In the genomic region with DNA sequence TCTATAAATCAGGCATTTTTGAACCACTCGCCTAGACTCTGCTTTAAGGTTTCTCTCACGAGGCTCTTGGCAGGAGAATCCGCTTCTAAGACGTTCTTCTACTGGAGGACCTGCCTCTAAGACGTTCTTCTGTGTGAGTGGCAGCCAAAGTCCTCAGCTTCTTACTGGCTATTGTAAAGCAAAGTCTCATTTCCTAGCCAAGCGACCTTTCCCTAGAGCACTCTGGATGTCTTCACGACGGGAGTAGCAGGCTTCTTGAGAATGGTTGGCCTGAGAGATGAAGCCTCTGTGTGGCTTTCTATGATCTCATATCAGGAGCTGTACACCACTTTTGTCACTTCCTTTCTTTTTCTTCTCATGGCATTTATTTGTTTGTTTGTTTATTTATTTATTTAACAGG, we compare ENCODE assay signal across 25 mouse cellular contexts. TPM values are rescaled to one million over a fixed set of nuclear protein-coding genes. Genes with fewer than 3 reads are reported as not detected.
DNase-seq lines count a peak whose midpoint lies in the region; ATAC-seq and TF ChIP-seq lines count a peak whose summit lies in the region.
"Had no signal": no experiment of that assay in that cellular context is flagged by ENCODE, and none has a peak within 500 bp of the region (broad histone marks: within the 10 kb centered on the region; RNA-seq: fewer than 3 reads in every experiment).

No protein-coding gene starts in this region.

- TF ChIP-seq EP300 in liver, postnatal 0 days (IDR thresholded peaks at IDR 0.05; ENCODE audit: low read depth), result no peak

- H3K27ac ChIP-seq in heart, embryonic 10.5 days, result no peak overlapping the region
- H3K27ac ChIP-seq in liver, postnatal 0 days (ENCODE audit: low read depth), result 0 out of 2 replicates have a peak overlapping the region, but pooled peaks have one; percentile 53
- H3K27ac ChIP-seq: embryonic facial prominence, embryonic 10.5 days; embryonic facial prominence, embryonic 12.5 days; forebrain, embryonic 13.5 days; forebrain, embryonic 15.5 days had no signal

- TF ChIP-seq CTCF in liver, postnatal 0 days (IDR thresholded peaks at IDR 0.05; ENCODE audit: low read depth), result no peak

- no peak for ATAC-seq in liver, postnatal 0 days
- no peak for ATAC-seq in monocyte, adult 5-6 weeks (replicated peaks; ENCODE audit: insufficient number of reproducible peaks, low FRiP score, low TSS enrichment, poor library complexity, severe bottlenecking)
- ATAC-seq: CD4-positive, CD25-positive, alpha-beta regulatory T cell, adult 4 months; forebrain, embryonic 13.5 days; forebrain, embryonic 15.5 days; forebrain, postnatal 0 days had no signal

- no peaks in the 10 kb centered on the region for H3K4me1 ChIP-seq in heart, embryonic 10.5 days
- H3K4me1 ChIP-seq in liver, postnatal 0 days (ENCODE audit: insufficient read depth), result peaks cover 8% of the 10 kb centered on the region; the same call in 1 of the 2 replicates
- H3K4me1 ChIP-seq: embryonic facial prominence, embryonic 10.5 days; embryonic facial prominence, embryonic 12.5 days; forebrain, embryonic 13.5 days; forebrain, embryonic 15.5 days had no signal

- H3K9ac ChIP-seq in liver, postnatal 0 days (replicated peaks), result no peak overlapping the region
- H3K9ac ChIP-seq: embryonic facial prominence, embryonic 12.5 days; forebrain, embryonic 13.5 days; forebrain, embryonic 15.5 days; forebrain, postnatal 0 days had no signal

- peak; percentile 53 for DNase-seq in heart, adult 11 months
- DNase-seq in heart, embryonic 10.5 days (ENCODE audit: low spot score), result no peak
- no peak for DNase-seq in liver, postnatal 0 days
- DNase-seq in liver (no peak), ZHBTc4 (ENCODE audit: low read depth, low spot score) (peak; percentile 21)
- no peak for DNase-seq in left cerebral cortex, adult 18-20 months (ENCODE audit: low spot score in 2 of 2)
- DNase-seq: adrenal gland, adult 8-10 months; adrenal gland, postnatal 14 days; adrenal gland, postnatal 36 days; B cell, adult 2 months; cerebellum, adult 11-12 months; cerebellum, adult 2 months; cerebellum, adult 9-10 months; cerebellum, postnatal 10 days; cerebellum, postnatal 25 days; forebrain, postnatal 0 days had no signal

- H3K36me3 ChIP-seq in heart, embryonic 10.5 days, result no peaks in the 10 kb centered on the region
- no peaks in the 10 kb centered on the region for H3K36me3 ChIP-seq in liver, postnatal 0 days (replicated peaks; ENCODE audit: insufficient read depth, low read length)
- H3K36me3 ChIP-seq: embryonic facial prominence, embryonic 10.5 days; embryonic facial prominence, embryonic 12.5 days; forebrain, embryonic 15.5 days had no signal

- no peaks in the 10 kb centered on the region; the same call in 1 of the 2 replicates for H3K27me3 ChIP-seq in heart, embryonic 10.5 days (ENCODE audit: insufficient read depth, poor library complexity, severe bottlenecking)
- H3K27me3 ChIP-seq in liver, postnatal 0 days (ENCODE audit: insufficient read depth, low read length), result no peaks in the 10 kb centered on the region
- H3K27me3 ChIP-seq: CH12.LX; embryonic facial prominence, embryonic 12.5 days; forebrain, embryonic 13.5 days; forebrain, embryonic 15.5 days had no signal

- WGBS in heart, embryonic 10.5 days, result 76% methylated on average over 8 of the region's 8 CpGs
- WGBS in liver, postnatal 0 days (ENCODE audit: insufficient replicate concordance), result 74% methylated on average over 8 of the region's 8 CpGs

- no peak overlapping the region for H3K4me2 ChIP-seq in liver, postnatal 0 days (ENCODE audit: low read depth, low read length)
- H3K4me2 ChIP-seq: embryonic facial prominence, embryonic 12.5 days; forebrain, embryonic 13.5 days; forebrain, embryonic 15.5 days had no signal

- H3K4me3 ChIP-seq in heart, embryonic 10.5 days, result no peak overlapping the region
- H3K4me3 ChIP-seq in liver, postnatal 0 days (ENCODE audit: low read depth, low read length), result no peak overlapping the region
- H3K4me3 ChIP-seq: embryonic facial prominence, embryonic 10.5 days; embryonic facial prominence, embryonic 12.5 days; forebrain, embryonic 13.5 days; forebrain, embryonic 15.5 days had no signal

- H3K9me3 ChIP-seq in heart, embryonic 10.5 days, result no peaks in the 10 kb centered on the region
- no peaks in the 10 kb centered on the region for H3K9me3 ChIP-seq in liver, postnatal 0 days (ENCODE audit: low read length)
- H3K9me3 ChIP-seq: embryonic facial prominence, embryonic 10.5 days; embryonic facial prominence, embryonic 12.5 days; forebrain, embryonic 13.5 days; forebrain, embryonic 15.5 days had no signal

RNA-seq across cellular contexts. Expression of a gene that starts 13.5 kb away (rescaled TPM):
- 0.05 and 0.31 TPM in 2 replicates for polyA plus RNA-seq in heart, embryonic 10.5 days (2016; fragmentation: Nextera tagmentation; extraction: Ambion mirVana)
- polyA plus RNA-seq in liver, postnatal 0 days (2015; fragmentation: Nextera tagmentation; extraction: Ambion mirVana), result 37.7 and 38.3 TPM in 2 replicates
- under 1 TPM; 0.05 TPM for total RNA-seq in left cerebral cortex, adult 18-20 months (2021)
- total RNA-seq in monocyte, adult 5-6 weeks (2017), result 0.76 to 2.6 TPM (median 1.6 TPM) in 3 replicates
- total RNA-seq: forebrain, postnatal 0 days; MEL had no signal
- polyA plus RNA-seq: CD4-positive, CD25-positive, alpha-beta regulatory T cell, adult 4 months; embryonic facial prominence, embryonic 10.5 days; forebrain, embryonic 11.5 days; forebrain, embryonic 13.5 days; forebrain, embryonic 15.5 days had no signal

RNA-seq across cellular contexts. Expression of a gene that starts 42.7 kb away (rescaled TPM):
- polyA plus RNA-seq in heart, embryonic 10.5 days (2016; fragmentation: Nextera tagmentation; extraction: Ambion mirVana), result 16.0 and 17.5 TPM in 2 replicates
- polyA plus RNA-seq in liver, postnatal 0 days (2015; fragmentation: Nextera tagmentation; extraction: Ambion mirVana), result 3.4 and 3.5 TPM in 2 replicates
- 10 to 100 TPM; 14.9 to 17.8 TPM for total RNA-seq in left cerebral cortex, adult 18-20 months (2021)
- total RNA-seq in monocyte, adult 5-6 weeks (2017), result 5.5 to 10.8 TPM (median 9.4 TPM) in 3 replicates

RNA-seq across cellular contexts. Expression of a gene that starts 42.7 kb away (rescaled TPM):
- polyA plus RNA-seq in heart, embryonic 10.5 days (2016; fragmentation: Nextera tagmentation; extraction: Ambion mirVana), result 10.1 and 14.9 TPM in 2 replicates
- 17.1 and 17.6 TPM in 2 replicates for polyA plus RNA-seq in liver, postnatal 0 days (2015; fragmentation: Nextera tagmentation; extraction: Ambion mirVana)
- total RNA-seq in left cerebral cortex, adult 18-20 months (2021), result 1 to 10 TPM; 5.1 to 6.7 TPM
- 17.4 to 33.6 TPM (median 27.9 TPM) in 3 replicates for total RNA-seq in monocyte, adult 5-6 weeks (2017)

Comparison
In these comparisons a context has a peak if more than half of its experiments do, and no peak if none do; other contexts are left out.
1. DNase-seq: peak in heart, adult 11 months (single experiment) and ZHBTc4 (single experiment); none in heart, embryonic 10.5 days (single experiment), liver, postnatal 0 days (single experiment), liver (single experiment) and left cerebral cortex, adult 18-20 months (0 of 2).